24 mouse cellular contexts compared by ENCODE assay signal in genomic region chr9:9944872-9945271, GRCm38 (mm10).
DNase-seq lines count a peak whose midpoint lies in the region; ATAC-seq and TF ChIP-seq lines count a peak whose summit lies in the region.
"Had no signal": no experiment of that assay in that cellular context is flagged by ENCODE, and none has a peak within 500 bp of the region (broad histone marks: within the 10 kb centered on the region; RNA-seq: fewer than 3 reads in every experiment).

No protein-coding gene starts in this region.

- no peaks in the 10 kb centered on the region for H3K4me1 ChIP-seq in lung, embryonic 14.5 days (ENCODE audit: insufficient read depth)
- no peaks in the 10 kb centered on the region for H3K4me1 ChIP-seq in lung, postnatal 0 days (ENCODE audit: insufficient read depth, low read depth, low read length)
- H3K4me1 ChIP-seq: embryonic facial prominence, embryonic 13.5 days; embryonic facial prominence, embryonic 15.5 days; forebrain, embryonic 10.5 days; forebrain, embryonic 12.5 days had no signal

- TF ChIP-seq CTCF in lung, embryonic 14.5 days (IDR thresholded peaks at IDR 0.05; ENCODE audit: low read depth): no peak
- no peak for TF ChIP-seq CTCF in lung, postnatal 0 days (IDR thresholded peaks at IDR 0.05)

- H3K4me2 ChIP-seq in lung, embryonic 14.5 days: no peak overlapping the region
- no peak overlapping the region for H3K4me2 ChIP-seq in lung, postnatal 0 days (replicated peaks; ENCODE audit: low read depth, low read length)
- H3K4me2 ChIP-seq: embryonic facial prominence, embryonic 13.5 days; embryonic facial prominence, embryonic 15.5 days; forebrain, embryonic 12.5 days had no signal

- H3K9me3 ChIP-seq in lung, embryonic 14.5 days (ENCODE audit: low read depth, low read length): no peaks in the 10 kb centered on the region
- H3K9me3 ChIP-seq in lung, postnatal 0 days (ENCODE audit: low read length): no peaks in the 10 kb centered on the region
- H3K9me3 ChIP-seq: embryonic facial prominence, embryonic 13.5 days; embryonic facial prominence, embryonic 15.5 days; forebrain, embryonic 10.5 days; forebrain, embryonic 12.5 days had no signal

- H3K27me3 ChIP-seq in lung, embryonic 14.5 days (ENCODE audit: insufficient read depth, low read length): no peaks in the 10 kb centered on the region
- H3K27me3 ChIP-seq in lung, postnatal 0 days (replicated peaks; ENCODE audit: insufficient read depth, low read length): no peaks in the 10 kb centered on the region
- H3K27me3 ChIP-seq: embryonic facial prominence, embryonic 13.5 days; embryonic facial prominence, embryonic 15.5 days; forebrain, embryonic 12.5 days had no signal

- no peak for TF ChIP-seq EP300 in lung, postnatal 0 days (IDR thresholded peaks at IDR 0.05)

- H3K36me3 ChIP-seq in lung, embryonic 14.5 days (ENCODE audit: insufficient read depth): no peaks in the 10 kb centered on the region
- H3K36me3 ChIP-seq in lung, postnatal 0 days (ENCODE audit: insufficient read depth, low read length): no peaks in the 10 kb centered on the region
- H3K36me3 ChIP-seq: embryonic facial prominence, embryonic 13.5 days; embryonic facial prominence, embryonic 15.5 days; forebrain, embryonic 10.5 days; forebrain, embryonic 12.5 days had no signal

- ATAC-seq in frontal cortex, adult (ENCODE audit: low TSS enrichment): peak; percentile 59; the same call in 1 of the 2 replicates
- ATAC-seq in lung, embryonic 14.5 days (ENCODE audit: insufficient read depth): no peak; the same call in 1 of the 2 replicates
- ATAC-seq in lung, postnatal 0 days: no peak
- ATAC-seq: activated CD4-positive, CD25-positive, alpha-beta regulatory T cell, adult 4 months; forebrain, embryonic 14.5 days; forebrain, embryonic 16.5 days had no signal

- H3K27ac ChIP-seq in lung, embryonic 14.5 days (ENCODE audit: low read depth): no peak overlapping the region
- no peak overlapping the region for H3K27ac ChIP-seq in lung, postnatal 0 days (ENCODE audit: low read length)
- H3K27ac ChIP-seq: embryonic facial prominence, embryonic 13.5 days; embryonic facial prominence, embryonic 15.5 days; forebrain, embryonic 10.5 days; forebrain, embryonic 12.5 days had no signal

- DNase-seq in frontal cortex, postnatal 36 days (ENCODE audit: low spot score in 2 of 2): no peak
- DNase-seq in lung, embryonic 14.5 days: peak; percentile 32
- no peak for DNase-seq in lung, postnatal 14 days
- peak; percentile 40 for DNase-seq in lung, postnatal 0 days (ENCODE audit: low spot score)
- DNase-seq in lung, postnatal 36 days: no peak
- DNase-seq in T-cell, adult 2 months (ENCODE audit: low spot score): no peak
- DNase-seq: adrenal gland, adult 8-10 months; adrenal gland, postnatal 14 days; adrenal gland, postnatal 36 days; cerebellum, adult 11 months; cerebellum, adult 18-20 months; cerebellum, adult 8-10 months; cerebellum, postnatal 14 days; cerebellum, postnatal 36 days; embryo, embryonic 11 days had no signal

- WGBS in lung, embryonic 14.5 days: 44% methylated on average over 1 of the region's 1 CpGs
- WGBS in lung, postnatal 0 days: 30% methylated on average over 1 of the region's 1 CpGs

- no peak overlapping the region for H3K9ac ChIP-seq in lung, embryonic 14.5 days
- H3K9ac ChIP-seq in lung, postnatal 0 days (replicated peaks; ENCODE audit: low read depth): no peak overlapping the region
- H3K9ac ChIP-seq: embryonic facial prominence, embryonic 13.5 days; embryonic facial prominence, embryonic 15.5 days; forebrain, embryonic 12.5 days had no signal

- H3K4me3 ChIP-seq in lung, embryonic 14.5 days (ENCODE audit: low read depth, low read length): no peak overlapping the region
- H3K4me3 ChIP-seq in lung, postnatal 0 days (ENCODE audit: low read depth, low read length): no peak overlapping the region
- H3K4me3 ChIP-seq: embryonic facial prominence, embryonic 13.5 days; embryonic facial prominence, embryonic 15.5 days; erythroblast, embryonic 14.5 days; forebrain, embryonic 10.5 days; forebrain, embryonic 12.5 days had no signal

Comparison
In these comparisons a context has a peak if more than half of its experiments do, and no peak if none do; other contexts are left out.
1. DNase-seq: peak in lung, embryonic 14.5 days (single experiment) and lung, postnatal 0 days (single experiment); none in frontal cortex, postnatal 36 days (0 of 2), lung, postnatal 14 days (single experiment), lung, postnatal 36 days (single experiment) and T-cell, adult 2 months (single experiment).